Mouse (Mus musculus): ENCODE measurements around the gene Foxn2. TPM values are rescaled to one million over a fixed set of nuclear protein-coding genes. Genes with fewer than 3 reads are reported as not detected.
A peak's percentile ranks its signal among the peaks of the same experiment; 100 is the strongest.
"Not testable (repeated sequence)": the region's sequence is repeated elsewhere in the genome, so short reads cannot be mapped to it uniquely, and the experiment has no call there.

Foxn2 gene
- 10 to 100 TPM; 22.9 to 25.2 (median 24.0) TPM for total RNA-seq (2022)

GRCm38 (mm10) chr17:88440285-88441000, at the start of gene Foxn2:
Foxn2 (plus strand) TSS chr17:88440711.
- peak; percentile 77 to 84 for DNase-seq (ENCODE audit: low spot score in 2 of 2)

DNA sequence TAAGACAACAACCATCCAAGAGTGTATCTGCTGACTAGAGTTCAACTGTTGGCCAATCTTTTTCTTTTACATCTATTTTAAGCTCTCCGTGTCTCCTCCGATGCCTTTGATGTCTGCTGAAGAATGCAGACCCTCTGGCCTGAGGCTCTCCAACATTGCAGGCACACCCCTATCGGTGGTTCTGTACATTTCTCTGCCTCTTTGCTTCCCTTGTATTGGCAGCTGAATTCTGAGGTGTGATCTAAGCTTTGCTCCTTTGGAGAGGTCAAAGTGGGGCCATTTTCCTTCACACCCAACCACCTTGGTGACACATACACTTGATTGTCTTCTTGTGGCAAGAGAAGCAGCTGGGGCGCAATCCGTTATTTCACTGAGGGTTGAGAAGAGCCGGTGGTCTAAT, 43.0 kb upstream of the Foxn2 start:
- DNase-seq (ENCODE audit: low spot score in 2 of 2), result no peak

- no peak for DNase-seq (ENCODE audit: low spot score in 2 of 2)
These were observed 42.4 kb upstream of the Foxn2 start for GRCm38 (mm10) chr17:88398090-88398489.

DNA sequence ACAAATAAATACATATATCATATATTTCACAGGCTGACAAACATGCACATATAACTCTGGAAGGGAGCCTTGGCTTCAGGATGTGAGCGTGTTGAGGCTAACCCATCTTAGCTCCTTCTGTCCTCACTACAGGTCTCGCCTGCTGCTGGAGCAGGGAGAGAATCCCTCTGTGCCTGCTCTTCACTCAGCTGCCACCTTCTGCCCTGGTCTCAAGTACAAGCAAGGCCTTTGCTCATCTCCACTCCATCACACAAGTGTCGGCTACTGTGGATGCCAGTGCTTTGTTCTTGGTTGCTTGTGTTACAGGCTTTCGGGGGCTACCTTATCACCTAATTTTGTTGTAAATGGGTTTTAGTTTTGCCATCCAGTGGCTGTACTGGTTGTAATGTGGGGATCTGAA, 41.7 kb upstream of the Foxn2 start:
- no peak for DNase-seq (ENCODE audit: low spot score in 2 of 2)

- DNase-seq (ENCODE audit: low spot score in 2 of 2), result no peak
These were observed 40.4 kb upstream of the Foxn2 start for GRCm38 (mm10) chr17:88400122-88400521.

DNA sequence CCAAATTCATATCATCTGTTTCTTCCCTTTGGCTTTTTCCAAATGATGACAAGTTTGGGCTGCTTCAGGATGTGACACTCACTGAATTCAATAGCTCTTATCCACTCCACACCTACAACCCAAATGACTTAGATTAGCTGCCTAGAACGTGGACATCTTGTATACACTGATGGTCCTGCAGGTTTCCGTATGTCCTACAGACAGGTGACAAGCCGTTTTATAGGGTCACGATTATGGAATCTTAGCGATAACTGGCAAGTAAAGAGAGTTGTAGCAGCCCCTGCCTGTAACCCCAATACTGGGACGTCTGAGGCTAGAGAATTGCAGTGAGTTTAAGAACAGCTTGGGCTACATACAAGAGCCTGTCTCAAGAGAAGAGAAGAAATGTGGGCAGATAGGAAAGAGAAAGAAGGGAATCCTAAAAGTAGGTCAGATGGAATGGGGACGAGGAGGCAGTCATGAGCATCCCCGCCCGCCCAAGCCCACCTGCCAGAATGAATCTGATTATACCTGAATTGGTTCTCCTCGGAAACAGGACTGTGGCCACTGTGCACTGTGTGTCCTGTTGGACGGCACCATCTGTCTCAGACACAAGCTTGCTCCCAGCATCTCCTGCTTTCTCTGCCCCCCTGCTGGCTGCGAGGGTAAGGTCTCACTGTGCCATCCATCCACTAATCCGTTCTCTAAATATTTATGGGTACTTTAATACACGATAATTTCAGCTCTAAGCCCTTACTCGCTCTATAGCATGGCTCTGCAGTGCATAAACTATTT, 39.6 kb upstream of the Foxn2 start:
- no peak for DNase-seq (ENCODE audit: low spot score in 2 of 2)

- DNase-seq (ENCODE audit: low spot score in 2 of 2), result no peak
These were observed 37.2 kb upstream of the Foxn2 start for GRCm38 (mm10) chr17:88403269-88403668.

DNA sequence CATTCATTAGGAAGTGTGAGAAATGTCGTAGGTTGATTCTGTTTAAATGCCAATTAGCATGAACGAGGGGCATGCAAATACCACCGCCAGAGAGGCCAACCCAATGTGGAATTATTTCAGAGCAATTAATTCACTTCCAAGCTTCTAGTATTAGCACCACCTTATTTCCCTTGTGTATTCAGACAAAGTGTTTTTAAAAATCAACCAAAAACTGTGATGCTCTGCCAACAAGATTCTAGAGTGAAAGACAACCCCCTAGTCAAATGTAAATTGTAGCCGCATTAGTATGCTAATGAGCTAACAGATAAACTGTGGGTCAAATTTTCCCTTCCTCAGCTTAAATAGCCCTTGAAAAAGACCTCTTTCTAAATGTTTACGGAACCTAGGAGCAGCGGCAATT, 36.0 kb upstream of the Foxn2 start:
- no peak for DNase-seq (ENCODE audit: low spot score in 2 of 2)

DNA sequence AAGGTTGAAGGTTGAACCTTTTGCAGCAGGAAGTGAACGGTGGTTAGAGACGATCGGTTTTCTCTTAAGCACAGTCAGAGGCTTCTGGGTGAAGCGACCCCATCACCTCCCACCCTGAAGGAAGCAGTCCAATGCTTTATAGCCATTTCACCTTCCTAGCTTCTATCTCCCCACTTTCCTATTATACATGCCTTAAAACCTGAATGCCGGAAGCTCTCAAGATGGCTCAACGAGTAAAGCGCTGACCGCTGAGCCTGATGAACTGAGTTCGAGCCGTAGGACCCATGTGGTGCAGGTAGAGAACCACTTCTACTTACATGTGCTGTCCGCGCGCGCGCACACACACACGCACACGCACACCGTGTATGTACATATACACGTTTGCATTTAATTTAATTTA, 35.4 kb upstream of the Foxn2 start:
- DNase-seq (ENCODE audit: low spot score in 2 of 2), result no peak

DNA sequence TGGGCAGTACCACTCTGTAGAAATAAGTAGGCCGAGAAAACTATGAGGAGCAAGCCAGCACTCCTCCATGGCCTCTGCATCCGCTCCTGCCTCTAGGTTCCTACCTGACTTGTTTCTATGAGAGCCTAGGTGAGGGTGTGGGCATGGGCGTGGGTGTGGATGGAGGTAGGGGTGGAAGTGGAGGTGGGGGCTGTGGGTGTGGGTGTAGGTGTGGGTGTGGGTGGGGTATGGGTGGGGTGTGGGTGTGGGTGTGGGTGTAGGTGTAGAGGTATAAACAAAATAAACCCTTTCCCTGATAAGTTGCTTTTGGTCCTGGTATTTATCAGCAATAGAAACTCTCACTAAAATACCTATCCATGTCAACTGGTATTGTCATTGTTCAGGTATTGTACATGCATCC, 30.8 kb upstream of the Foxn2 start:
- DNase-seq (ENCODE audit: low spot score in 2 of 2), result no peak

DNA sequence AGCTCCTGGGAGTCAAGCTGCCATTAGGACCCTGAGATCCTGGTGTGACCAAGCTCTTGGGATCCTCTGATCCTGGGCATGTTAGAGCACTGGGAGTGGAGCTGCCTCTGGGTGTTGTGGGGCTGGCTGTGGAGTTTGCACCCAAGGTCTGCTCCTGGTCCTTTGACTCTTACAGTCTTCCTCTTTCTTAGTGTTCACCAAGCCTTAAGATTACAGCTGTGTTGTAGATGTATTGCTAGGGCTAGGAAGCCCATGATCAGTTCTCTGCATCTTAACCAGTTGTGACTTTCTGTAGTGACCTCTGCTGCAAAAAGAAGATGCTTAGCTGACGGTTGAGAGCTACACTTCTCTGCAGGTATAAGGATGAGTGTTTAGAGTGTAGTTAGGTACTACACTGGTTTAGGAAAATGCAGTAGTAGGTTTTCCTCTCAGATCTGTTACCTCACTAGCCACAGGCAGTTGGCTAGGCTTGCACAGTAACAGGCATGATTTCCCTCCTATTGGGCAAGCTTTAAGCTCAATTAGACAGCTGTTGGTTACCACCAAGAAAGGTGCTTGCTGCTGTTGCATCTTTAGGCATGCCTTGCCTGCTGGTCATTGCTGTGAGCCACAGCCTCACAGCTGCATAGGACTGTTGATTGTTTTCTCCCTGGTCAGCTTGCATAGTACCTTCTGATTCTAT, 27.2 kb upstream of the Foxn2 start:
- no peak for DNase-seq (ENCODE audit: low spot score in 2 of 2)

DNA sequence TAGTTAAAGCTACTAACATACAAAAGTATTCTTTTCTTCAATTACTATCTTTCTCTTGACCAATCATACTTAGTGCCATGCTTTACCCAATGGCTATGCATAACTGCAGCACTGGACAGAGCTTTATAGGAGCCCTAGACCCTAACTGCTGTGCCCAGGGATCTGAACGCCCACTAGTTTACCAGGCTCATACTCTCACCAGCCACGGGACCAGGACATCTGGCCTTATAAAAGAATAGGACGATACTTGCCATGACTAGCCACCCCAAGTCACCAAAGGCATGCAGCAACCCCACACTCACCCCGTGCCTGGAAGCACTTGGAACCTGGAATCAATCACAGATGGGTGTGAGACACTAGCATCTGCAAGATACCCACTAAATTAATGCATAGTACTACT, 20.1 kb upstream of the Foxn2 start:
- no peak for DNase-seq (ENCODE audit: low spot score in 2 of 2)

- DNase-seq (ENCODE audit: low spot score in 2 of 2), result no peak
These were observed 19.3 kb upstream of the Foxn2 start for GRCm38 (mm10) chr17:88421246-88421645.

- DNase-seq (ENCODE audit: low spot score in 2 of 2), result no peak
These were observed 9.8 kb upstream of the Foxn2 start for GRCm38 (mm10) chr17:88430719-88431118.

DNA sequence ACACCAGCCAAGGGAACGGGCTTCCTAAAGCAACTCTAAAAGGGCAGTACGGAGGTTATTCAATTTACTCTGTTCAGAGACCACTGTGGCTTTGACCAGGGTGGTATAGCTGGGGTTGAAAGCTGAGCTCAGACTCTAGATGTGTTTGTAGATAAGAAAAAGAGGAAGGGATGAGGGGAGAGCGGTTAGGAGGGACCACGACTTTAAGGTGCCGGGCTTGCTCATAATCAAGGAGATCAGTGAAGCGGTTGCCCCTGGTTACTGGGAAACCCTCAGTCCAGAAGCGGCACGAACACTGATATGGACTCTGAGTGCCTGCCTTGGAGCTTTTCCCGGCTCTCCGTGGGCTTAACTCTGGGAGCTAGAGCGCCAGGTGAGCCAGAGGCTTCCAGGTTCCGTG, 9.0 kb upstream of the Foxn2 start:
- no peak for DNase-seq (ENCODE audit: low spot score in 2 of 2)

- DNase-seq (ENCODE audit: low spot score in 2 of 2), result no peak
These were observed 8.5 kb upstream of the Foxn2 start for GRCm38 (mm10) chr17:88431987-88432386.

DNA sequence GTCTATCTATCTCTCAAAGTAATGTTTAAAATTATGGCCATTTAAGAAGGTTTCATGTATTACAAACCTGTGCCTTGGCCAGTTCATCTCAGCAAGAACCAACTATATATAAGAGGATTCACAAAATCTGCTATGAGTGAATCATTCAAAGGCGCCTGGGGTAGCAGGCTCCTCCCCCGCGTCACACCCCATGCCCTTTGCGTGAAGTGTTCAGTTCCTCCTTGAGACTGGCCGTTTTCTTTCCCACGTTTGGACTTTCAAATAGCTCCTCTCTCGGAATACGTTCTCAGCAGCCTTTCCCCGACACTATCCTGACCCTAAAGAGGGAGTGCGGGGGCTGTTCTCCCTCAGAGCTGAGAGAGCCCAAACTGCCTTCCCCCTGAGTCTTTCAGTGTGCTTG, 5.2 kb upstream of the Foxn2 start:
- DNase-seq (ENCODE audit: low spot score in 2 of 2), result no peak

GRCm38 (mm10) chr17:88436284-88436683, 4.2 kb upstream of the Foxn2 start:
- no peak for DNase-seq (ENCODE audit: low spot score in 2 of 2)

DNA sequence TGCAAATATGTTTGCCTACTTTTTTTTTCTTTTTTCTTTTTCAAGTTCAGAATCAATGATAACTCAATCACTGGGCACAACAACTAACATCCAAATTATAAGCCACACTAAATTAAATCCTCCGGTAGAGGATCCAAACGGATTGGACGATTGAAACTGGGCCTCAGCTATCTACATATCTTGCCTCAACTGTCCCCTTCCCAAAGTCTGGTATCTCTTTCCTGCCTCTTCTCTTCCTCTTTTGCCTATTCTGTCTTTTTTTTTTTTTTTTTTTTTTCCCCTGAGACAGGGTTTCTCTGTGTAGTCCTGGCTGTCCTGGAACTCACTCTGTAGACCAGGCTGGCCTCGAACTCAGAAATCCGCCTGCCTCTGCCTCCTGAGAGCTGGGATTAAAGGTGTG, 3.8 kb upstream of the Foxn2 start:
- DNase-seq (ENCODE audit: low spot score in 2 of 2), result not testable (repeated sequence)

GRCm38 (mm10) chr17:88437391-88437790, 3.1 kb upstream of the Foxn2 start:
- no peak for DNase-seq (ENCODE audit: low spot score in 2 of 2)

DNA sequence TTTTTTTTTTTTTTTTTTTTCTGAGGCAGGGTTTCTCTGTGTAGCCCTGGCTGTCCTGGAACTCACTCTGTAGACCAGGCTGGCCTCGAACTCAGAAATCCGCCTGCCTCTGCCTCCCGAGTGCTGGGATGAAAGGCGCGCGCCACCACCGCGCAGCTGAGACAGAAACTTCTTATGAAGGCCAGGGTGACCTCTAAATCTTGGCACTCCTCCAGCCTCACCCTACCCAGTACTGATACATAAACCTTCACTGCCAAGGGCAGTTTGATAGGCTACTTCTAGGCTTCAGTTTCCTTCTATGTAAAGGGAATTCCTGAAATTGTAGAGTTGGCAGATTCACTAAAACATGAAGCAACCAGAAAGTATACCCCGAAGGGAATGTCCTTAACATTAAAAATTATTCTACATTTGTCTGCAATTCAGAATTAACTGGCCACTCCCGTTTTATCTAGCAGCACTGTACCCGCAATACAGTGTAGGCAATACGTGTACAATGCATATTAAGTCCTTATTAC, 918 bp upstream of the Foxn2 start:
- DNase-seq (ENCODE audit: low spot score in 2 of 2), result no peak

GRCm38 (mm10) chr17:88441001-88441431, 505 bp downstream of the Foxn2 start:
- no peak for DNase-seq (ENCODE audit: low spot score in 2 of 2)

All from layer of hippocampus, adult 8-10 months (tissue).